Mouse (Mus musculus): Measurements from ENCODE around the gene Atp13a2.

Atp13a2 gene

DNA sequence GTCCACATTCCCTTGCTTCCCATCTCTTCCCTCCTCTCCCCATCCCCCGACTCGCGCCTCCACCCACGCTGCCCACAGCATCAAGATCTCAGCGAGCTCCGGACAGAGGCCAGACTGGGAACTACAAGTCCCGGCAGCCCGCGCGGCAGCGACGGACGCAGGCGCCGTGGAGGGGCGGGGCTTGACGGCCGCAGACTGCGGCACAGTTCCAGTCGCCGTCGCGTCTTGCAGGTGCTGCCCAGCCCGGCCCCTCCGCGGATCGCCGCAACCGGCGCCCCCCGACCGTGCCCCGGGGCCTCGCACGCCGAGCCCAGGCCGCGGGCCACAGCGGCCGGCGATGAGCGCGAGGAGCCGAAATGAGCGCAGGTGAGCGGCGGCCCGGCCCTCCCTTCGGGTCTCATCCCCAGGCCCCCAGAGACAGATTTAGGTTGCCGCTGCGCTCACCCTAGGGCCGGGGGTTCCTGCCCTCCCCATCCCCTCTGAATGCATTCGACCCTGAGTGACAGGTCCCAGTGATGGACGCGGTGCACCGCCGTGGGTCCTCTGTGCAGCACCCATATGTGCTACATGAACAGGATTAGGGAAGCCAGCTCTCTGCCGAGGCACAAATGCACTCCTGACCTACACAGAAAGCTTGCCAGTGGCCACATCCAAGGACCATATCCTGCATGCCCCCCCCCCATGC lies at the start of gene Atp13a2:
Atp13a2 (plus strand) TSS at position 163 of the 685 bp plus-strand sequence.
- peak; percentile 85 to 88 for DNase-seq (ENCODE audit: low spot score in 2 of 2)

DNA sequence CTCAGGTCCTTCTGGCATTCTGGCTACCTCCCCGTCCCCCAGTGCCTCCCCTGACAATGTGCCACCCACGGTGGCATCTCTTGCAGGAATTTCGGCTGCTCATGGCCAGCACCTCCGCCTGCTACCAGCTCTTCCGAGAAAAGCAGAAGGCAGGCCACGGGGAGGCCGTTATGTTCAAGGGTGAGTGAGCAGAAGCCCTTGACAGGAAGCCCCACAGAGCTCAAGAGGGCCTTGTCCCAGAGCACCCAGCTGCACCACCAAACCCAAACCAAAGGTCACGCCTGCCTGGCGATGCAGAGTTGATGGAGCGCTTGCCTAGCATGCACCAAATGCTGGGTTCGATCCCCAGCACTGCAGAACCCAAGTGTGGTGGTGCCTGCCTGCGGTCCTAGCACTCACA lies 42.3 kb upstream of the Atp13a2 start:
- no peak for DNase-seq (ENCODE audit: low spot score in 2 of 2)

DNA sequence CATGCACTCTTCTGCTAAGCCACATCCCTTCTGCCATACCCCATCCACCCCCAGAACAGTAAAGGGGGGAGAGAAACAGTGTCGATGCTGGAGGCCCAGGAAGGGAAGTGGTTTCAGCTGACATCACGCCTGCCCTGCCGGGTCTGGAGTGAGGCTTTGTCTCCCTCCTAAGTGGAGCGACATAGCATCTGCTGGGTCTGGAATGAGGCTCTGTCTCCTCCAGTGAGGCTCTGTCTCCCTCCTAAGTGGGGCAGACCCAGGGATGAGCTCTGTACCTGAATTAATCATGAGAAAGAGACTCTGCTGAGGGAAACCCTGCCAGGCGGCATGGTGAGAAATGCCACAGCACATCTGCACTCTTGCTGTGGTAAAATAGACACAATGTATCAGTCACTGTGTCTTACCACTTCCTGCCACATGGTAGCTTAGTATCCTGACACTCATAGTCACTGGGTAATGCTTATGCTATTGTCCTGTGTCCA lies 41.7 kb upstream of the Atp13a2 start:
- DNase-seq (ENCODE audit: low spot score in 2 of 2): no peak

DNA sequence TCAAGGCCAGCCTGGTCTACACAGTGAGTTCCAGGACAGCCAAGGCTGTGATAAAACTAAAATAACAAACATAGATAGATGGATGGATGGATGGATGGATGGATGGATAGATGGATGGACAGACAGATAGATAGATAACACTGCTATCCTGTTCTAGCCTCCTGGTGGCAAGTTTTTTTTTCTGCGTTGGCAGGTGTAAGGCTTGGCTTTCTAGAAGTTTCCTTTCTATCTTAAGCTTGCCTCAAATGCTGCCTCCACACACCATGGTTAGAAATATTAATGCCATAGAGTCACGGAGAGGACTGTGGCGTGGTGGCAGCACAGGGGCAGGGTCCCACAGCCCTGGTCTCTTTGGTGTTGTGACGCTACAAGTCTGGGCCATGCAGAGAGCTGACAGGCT lies 41.1 kb upstream of the Atp13a2 start:
- no peak for DNase-seq (ENCODE audit: low spot score in 2 of 2)

DNA sequence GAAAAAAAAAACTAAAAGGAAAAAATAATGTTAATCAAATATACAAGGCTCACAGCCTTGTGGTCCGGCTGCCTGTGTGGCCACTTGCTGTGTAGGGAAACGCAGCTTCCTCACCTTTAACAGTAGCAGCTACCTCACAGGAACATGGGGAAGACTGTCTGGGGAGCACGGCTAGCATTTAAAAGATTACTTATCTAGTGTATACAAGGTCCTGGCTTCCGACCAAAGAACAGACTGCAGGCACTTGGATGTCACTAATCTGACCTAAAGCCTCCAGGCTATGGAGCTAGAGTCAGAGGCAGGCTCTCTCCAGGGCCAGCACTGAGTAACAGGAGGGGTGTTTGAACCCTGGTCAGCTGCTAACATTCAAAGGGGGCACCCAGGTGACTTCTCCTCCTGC lies 40.6 kb upstream of the Atp13a2 start:
- no peak for DNase-seq (ENCODE audit: low spot score in 2 of 2)

DNA sequence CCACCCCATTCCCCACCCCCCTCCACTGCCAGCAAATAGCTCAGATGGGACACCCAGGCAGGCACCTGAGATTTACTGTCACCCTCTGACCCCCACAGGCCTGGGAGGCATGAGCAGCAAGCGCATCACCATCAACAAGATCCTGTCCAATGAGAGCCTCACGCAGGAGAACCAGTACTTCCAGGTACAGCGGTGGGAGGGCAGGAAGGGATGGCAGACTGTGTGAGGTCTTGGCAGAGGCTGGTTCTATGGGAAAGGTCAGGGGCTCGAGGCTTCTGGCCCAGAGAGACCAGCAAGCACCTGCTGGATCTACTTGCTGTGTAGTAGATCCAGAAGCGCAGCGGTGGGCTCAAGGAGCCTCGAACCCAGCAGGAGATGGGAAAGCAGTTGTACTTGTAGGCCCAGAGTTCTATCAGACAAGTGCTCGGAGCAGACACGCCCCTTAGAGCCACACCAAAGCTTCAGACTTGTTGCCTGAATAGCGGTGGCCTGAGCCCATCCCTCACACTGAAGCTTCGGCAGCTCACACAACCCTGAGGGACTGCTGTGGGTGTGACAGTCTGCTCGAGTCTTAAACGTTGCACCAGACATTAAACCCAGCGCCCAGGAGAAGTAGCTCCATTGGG lies 40.0 kb upstream of the Atp13a2 start:
- DNase-seq (ENCODE audit: low spot score in 2 of 2): no peak

DNA sequence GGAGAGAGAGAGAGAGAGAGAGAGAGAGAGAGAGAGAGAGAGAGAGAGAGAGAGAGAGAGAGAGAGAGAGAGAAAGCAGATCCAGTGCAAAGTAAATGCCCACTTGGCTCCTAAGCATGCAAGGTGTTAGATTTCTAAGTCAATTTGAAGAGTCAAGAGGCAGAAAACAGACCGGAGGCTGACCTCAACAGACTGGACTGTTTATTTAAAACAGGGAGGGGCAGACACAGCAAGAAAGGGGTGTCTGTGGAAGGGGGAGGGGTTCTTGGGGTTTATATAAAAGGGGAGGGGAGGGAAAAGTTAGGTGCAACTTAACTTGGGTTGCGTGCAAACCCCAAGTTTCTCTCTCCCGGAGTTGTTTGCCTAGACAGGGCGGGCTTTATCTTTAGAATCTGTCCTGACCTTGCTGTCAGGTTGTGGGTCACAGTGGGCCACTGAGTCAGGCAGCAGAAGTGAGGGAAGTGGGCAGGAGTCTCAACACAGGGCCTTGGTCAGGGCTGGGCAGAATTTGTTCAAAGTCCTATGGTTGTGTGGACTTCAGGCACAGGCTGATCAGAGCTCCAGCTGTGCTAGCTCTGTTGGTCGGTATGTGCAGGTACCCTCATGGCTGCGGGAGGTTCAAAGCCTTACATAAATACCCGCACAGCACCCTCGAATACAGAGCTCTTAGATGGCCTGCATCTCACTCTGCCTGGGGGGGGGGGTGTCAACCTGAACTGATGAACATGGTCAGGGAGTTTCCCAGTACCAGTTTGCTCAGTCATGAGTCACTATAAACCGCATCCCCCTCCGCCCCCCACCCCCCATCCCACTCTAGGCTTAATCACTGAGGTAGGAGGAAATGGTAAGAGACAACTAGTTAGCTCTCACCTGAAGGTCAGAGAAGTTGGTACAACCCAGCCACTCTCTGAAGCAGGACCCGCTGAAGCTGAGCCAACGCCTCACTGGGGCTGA lies 38.9 kb upstream of the Atp13a2 start:
- DNase-seq (ENCODE audit: low spot score in 2 of 2): no peak

DNA sequence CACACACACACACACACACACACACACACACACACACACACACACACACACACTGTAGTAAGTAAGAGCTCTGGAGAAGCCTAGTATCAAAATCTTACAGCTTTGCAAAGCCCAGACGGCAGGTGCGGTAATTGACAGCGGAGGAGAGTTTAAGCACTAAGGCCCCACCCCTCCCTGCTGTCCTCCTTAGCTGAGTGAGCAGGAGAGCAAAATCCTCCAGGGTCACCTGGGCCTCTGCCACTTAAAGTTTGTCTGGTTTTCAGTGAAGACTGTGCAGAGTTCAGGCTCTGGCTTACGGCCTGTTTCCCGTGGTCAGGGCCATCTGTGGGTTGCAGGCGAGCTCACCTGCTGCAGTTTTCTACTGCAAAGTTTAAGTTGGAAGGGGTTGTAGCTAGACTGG lies 38.2 kb upstream of the Atp13a2 start:
- DNase-seq (ENCODE audit: low spot score in 2 of 2): no peak

DNA sequence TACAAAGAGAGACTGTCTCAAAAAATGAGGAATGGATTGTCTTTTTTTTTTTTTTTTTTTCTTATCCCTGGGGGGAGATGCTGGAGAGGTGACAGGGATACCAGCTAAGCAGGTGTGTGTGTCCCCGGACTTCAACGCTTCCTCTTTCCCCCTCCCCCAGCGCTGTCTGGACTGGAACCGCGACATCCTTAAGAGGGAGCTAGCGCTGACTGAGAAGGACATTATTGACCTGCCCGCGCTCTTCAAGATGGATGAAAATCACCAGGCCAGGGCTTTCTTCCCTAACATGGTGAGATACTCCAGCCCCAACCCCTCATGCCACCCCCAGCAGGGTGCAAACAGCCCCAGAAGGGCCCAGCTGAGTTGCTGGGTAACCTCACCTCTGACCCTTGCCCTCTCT lies 37.6 kb upstream of the Atp13a2 start:
- no peak for DNase-seq (ENCODE audit: low spot score in 2 of 2)

DNA sequence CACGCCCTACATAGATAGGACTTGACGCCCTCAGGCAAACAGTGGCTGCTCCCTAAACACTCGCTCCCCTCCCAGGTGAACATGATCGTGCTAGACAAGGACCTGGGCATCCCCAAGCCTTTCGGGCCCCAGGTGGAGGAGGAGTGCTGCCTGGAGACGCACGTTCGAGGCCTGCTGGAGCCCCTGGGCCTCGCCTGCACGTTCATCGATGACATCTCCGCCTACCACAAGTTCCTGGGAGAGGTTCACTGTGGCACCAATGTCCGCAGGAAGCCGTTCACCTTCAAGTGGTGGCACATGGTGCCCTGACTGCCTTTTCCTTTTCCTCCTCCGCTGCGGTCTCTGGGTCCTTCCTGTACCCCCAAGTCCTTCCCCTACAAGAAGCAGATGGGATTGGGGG lies 37.1 kb upstream of the Atp13a2 start:
- DNase-seq (ENCODE audit: low spot score in 2 of 2): no peak

DNA sequence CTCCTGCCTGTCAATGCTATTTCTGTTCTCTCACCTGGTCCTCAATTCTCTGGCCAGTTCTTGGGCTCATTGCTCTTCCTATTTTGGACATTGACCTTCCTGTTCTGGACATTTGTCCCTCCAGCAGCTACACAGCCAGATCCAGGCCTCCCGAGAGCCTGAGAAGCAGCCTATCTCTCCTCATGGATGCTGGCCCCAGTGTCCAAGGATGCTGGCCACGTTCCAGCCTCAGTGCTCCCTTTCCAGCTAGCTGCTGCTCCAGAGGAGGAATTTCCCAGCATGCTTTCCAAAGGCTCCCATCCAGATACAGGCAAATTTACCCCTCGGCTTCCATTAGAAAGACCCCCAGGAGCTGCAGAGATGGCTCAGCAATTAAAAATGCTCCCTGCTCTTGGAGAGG lies 36.1 kb upstream of the Atp13a2 start:
- DNase-seq (ENCODE audit: low spot score in 2 of 2): no peak

DNA sequence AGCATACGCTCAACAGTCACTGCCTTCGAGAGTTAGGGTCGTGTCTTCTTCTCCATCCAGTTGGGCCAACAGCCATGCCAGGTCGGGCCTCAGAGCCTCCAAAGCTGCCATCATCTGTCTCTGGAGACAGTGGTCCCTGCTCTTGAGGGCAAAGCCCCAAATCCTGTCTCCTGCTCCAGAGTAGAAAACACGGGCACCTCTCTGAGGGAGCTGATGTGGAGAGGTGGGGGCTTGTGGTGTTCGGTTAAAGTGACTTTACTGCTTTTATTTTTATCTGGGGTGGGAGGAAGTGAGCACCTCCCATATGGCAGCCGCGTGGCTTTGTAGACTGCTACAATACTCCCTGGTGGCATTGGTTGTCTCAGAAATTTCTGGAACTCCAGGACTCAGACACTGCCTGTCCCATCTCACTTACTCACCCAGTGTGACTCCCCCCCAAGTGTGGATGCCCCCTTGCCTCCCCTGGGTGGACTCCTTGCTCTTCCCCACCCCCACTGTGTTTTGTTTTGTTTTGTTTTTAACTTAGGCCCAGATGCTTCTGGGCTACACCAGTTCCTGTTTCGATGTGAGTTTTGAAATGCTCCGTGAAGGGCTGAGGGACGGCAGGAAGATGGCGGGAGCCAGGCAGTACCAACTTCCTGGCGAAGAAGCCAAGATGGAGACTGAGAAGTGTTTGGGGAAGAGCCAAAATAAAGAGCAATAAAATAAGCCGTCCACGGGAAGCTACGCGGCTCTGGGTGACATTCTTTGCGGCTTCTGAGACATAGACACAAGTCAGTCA lies 34.6 kb upstream of the Atp13a2 start:
- DNase-seq (ENCODE audit: low spot score in 2 of 2): no peak

DNA sequence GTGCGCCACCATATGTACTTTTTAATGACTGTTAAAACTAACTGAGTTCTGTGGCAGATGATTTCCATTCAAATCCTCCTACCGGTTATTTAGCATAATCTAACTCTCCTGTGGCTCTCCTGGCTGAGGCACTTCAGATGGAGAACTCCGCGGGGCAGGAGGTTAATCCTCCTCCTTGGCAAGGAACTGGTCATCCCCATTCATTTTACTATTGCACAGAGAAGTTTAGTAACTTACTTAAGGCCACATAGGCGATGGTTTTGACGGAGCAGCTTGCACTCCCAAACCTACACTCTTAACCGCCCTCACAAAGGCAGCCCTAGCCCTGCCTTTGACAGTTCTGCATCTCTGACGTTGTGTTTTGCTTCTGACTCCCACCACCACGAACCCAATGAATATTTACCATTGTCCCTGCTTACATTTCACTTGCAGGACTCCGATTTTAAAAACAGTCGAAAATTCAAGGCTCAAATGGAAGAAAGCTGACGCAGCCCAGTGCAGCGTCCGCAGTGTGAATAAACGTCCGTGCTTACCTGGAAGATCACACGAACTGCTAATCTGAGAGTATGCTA lies 29.5 kb upstream of the Atp13a2 start:
- DNase-seq (ENCODE audit: low spot score in 2 of 2): no peak

DNA sequence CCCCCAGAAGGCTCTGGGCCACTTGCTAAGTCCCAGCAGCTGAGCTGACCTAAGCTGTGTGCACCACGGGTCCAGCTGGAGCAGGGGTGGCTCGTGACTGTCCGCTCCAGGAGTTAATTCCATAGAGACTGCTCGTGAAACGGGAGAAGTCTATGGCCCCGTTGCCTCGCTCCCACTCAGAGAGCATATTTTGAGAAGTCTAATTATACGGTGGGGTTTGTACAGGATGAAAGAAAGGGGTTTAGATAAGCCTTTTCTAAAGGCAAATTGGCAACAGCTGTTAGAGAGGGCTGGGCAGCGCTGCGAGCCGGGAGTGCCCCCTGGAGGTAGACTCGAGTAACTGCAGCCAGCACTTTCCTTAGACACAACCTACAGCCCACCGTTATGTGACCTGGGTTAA lies 28.9 kb upstream of the Atp13a2 start:
- DNase-seq (ENCODE audit: low spot score in 2 of 2): peak; percentile 54 to 74

DNA sequence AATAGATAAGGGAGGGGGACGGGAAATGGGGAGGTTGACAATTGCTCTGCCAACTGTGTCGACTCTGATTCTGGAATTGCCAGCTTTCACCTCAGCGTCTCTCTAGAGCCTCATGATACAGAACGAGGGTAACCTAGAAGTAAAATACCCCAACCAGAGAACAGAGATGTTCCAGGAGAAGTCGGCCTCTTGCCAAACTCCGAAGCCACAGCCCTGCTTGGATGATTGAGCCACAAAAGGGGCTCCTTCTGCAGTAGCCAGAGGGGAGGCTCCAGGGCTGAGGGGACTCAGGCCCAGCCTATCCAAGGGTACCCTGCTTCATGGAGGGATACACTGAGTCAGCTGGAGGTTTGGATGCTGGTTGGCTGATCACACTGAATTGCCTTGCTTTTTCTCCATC lies 28.4 kb upstream of the Atp13a2 start:
- DNase-seq (ENCODE audit: low spot score in 2 of 2): no peak

DNA sequence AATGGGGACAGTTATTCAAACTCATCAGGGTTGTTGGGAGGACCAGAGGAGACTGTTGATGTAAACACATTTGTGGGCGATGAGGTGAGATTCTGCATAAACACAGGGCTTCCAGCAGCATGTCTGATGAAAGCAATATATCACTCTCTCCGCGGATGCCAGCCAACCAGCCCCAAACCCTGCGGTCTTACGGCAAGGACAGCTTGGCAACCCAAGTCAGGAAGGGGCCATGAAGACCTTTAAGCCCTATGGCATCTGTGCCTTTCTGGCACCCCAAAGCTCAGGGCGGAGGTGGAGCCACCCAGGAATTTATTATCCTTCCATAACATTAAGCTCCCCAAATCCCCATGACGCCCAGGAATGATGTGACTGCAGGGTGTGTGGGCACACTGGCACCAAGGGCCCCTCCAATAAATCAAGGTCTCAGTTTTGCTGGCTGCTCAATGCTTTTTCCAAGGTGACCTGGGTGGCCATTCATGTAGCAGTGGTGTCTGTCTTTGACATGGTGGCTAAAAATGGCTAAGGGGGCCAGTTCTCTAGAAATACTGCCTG lies 27.5 kb upstream of the Atp13a2 start:
- DNase-seq (ENCODE audit: low spot score in 2 of 2): no peak

DNA sequence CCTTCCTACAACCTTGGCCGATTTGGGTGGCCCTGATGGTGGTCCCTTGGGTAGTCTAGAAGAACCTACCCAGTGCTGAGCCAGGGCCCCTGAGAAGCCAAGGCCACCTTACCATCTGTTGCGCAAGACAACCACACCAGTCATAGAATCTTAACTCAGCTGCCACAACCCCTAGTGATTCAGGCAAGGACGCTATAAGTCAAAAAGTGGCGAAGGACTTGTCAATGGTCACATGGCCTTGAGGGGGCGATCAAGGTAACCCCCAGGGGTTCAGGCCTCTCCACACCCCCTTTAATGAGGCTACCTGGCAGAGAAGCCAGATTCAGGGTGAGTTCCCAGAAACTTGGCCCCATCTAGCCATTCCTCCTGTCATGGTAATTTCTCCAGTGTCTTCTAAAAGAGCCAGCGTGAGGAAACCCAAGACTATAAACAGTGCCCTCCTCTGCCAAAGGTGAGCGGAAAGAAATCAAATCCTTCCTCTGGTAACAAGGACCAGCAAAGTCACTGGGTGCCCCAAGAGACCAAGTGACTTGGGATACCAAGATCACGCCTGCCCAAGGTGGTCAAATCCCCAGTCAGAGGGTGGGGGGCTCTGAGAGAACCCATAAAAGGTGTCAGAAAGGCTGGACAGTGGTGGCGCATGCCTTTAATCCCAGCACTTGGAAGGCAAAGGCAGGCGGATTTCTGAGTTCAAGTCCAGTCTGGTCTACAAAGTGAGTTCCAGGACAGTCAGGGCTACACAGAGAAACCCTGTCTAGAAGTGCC lies 26.8 kb upstream of the Atp13a2 start:
- DNase-seq (ENCODE audit: low spot score in 2 of 2): no peak

DNA sequence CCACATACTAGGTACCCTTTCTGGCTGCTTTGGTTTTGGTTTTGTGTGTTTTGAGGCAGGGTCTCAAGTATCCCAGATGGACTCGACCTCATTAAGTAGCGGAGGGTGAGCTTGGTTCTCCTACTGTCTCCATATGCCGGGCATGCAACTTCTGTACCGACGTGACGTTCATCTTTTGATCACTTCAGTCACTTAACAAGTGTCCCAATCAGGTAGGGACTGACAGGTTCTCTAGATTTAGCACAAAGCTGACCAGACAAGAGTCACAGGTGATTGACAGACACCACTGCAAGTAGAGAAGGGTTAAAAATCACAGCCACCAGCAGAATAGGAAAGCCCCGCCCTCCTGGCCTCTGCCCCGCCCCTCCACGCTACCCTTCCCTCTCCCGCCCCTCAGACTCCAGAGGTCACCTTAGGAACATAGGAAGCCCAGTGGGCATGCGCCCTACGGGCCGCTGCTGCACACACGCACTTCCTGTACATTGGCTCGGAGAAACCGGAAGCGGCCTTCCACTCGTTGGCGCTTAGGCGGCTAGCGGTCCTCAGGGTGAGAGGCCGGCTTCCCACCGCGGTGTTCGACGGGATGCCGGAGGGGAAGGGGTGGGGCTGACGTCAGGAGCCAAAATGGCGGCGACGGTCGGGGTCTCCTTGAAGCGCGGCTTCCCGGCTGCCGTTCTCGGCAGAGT lies 25.7 kb upstream of the Atp13a2 start, which contains the start of gene Sdhb:
Sdhb (plus strand) TSS at position 423 of the 686 bp plus-strand sequence.
- DNase-seq (ENCODE audit: low spot score in 2 of 2): peak; percentile 88 to 92

DNA sequence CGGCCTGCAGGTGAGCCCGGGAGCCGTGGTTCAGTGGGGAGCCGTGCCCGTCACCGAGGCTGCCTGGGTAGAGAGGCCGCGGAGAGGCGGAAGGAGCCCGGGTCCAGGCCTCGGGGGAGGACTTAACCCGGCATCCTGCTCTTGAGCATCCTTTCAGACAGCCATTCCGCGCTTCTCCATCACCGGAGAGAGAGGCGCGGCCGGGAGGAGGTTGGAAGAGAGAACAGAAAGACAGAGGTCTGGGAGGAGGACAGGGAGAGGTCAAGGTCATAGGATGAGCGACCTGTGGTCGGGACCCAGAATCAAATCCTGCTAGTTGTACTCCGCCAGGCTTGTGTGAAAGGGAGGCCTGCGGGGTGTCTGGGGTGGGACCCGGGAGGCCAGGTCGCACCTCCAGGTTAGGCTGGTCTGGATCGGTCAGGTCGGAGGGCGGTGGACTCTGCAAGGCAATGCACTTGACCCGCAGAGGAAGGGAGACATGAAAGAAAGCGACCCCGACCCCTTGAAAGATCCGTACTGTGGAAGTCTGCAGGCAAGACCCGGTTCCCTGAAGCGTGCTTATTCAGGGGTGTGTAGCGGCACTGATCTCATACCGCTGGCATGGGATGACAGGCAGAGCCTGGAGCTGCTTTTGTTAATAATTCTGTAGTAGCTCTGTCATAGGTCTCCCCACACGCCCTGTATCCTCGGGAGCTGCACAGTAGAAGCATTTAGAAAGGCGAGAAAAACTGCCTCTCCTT lies 25.0 kb upstream of the Atp13a2 start:
- DNase-seq (ENCODE audit: low spot score in 2 of 2): no peak
